Mouse (Mus musculus): Measurements from ENCODE around the gene Mthfd2l.

Mthfd2l gene

GRCm38 (mm10) chr5:90930971-90931851 lies at the start of gene Mthfd2l:
TSS of gene Mthfd2l (plus strand) at chr5:90931117.
- peak; percentile 80 for DNase-seq (ENCODE audit: low read depth)

- peak; percentile 4 for DNase-seq (ENCODE audit: low read depth)
These were observed 49.2 kb upstream of the Mthfd2l start for GRCm38 (mm10) chr5:90881682-90882081.

GRCm38 (mm10) chr5:90882146-90882545 lies 48.8 kb upstream of the Mthfd2l start:
- no peak for DNase-seq (ENCODE audit: low read depth)

GRCm38 (mm10) chr5:90884628-90885242 lies 46.2 kb upstream of the Mthfd2l start:
- DNase-seq (ENCODE audit: low read depth): no peak

- no peak for DNase-seq (ENCODE audit: low read depth)
These were observed 42.3 kb upstream of the Mthfd2l start for GRCm38 (mm10) chr5:90888661-90889060.

GRCm38 (mm10) chr5:90890519-90891463 lies 40.1 kb upstream of the Mthfd2l start, which contains the start of gene Cxcl1:
TSS of gene Cxcl1 (plus strand) at chr5:90891241.
- DNase-seq (ENCODE audit: low read depth): no peak

GRCm38 (mm10) chr5:90891464-90891813 lies 39.5 kb upstream of the Mthfd2l start:
- DNase-seq (ENCODE audit: low read depth): no peak

GRCm38 (mm10) chr5:90894231-90894630 lies 36.7 kb upstream of the Mthfd2l start:
- DNase-seq (ENCODE audit: low read depth): no peak

- no peak for DNase-seq (ENCODE audit: low read depth)
These were observed 33.5 kb upstream of the Mthfd2l start for GRCm38 (mm10) chr5:90897429-90897828.

- DNase-seq (ENCODE audit: low read depth): no peak
These were observed 31.6 kb upstream of the Mthfd2l start for GRCm38 (mm10) chr5:90899308-90899707.

GRCm38 (mm10) chr5:90900147-90900546 lies 30.8 kb upstream of the Mthfd2l start:
- DNase-seq (ENCODE audit: low read depth): no peak

GRCm38 (mm10) chr5:90900688-90901087 lies 30.2 kb upstream of the Mthfd2l start:
- no peak for DNase-seq (ENCODE audit: low read depth)

- DNase-seq (ENCODE audit: low read depth): no peak
These were observed 28.3 kb upstream of the Mthfd2l start for GRCm38 (mm10) chr5:90902380-90903260.

- DNase-seq (ENCODE audit: low read depth): no peak
These were observed 27.4 kb upstream of the Mthfd2l start, which contains the start of gene Cxcl2 for GRCm38 (mm10) chr5:90903339-90904020. TSS of gene Cxcl2 (plus strand) at chr5:90903871.

GRCm38 (mm10) chr5:90908983-90909382 lies 21.9 kb upstream of the Mthfd2l start:
- DNase-seq (ENCODE audit: low read depth): peak; percentile 72

- DNase-seq (ENCODE audit: low read depth): no peak
These were observed 11.4 kb upstream of the Mthfd2l start for GRCm38 (mm10) chr5:90919495-90919894.

GRCm38 (mm10) chr5:90922958-90923357 lies 8.0 kb upstream of the Mthfd2l start:
- DNase-seq (ENCODE audit: low read depth): no peak

GRCm38 (mm10) chr5:90930546-90930945 lies 371 bp upstream of the Mthfd2l start:
- DNase-seq (ENCODE audit: low read depth): no peak

- DNase-seq (ENCODE audit: low read depth): no peak
These were observed 994 bp downstream of the Mthfd2l start for GRCm38 (mm10) chr5:90931911-90932310.

- DNase-seq (ENCODE audit: low read depth): no peak
These were observed 5.8 kb downstream of the Mthfd2l start for GRCm38 (mm10) chr5:90936706-90937105.

GRCm38 (mm10) chr5:90945453-90945852 lies 14.5 kb downstream of the Mthfd2l start:
- no peak for DNase-seq (ENCODE audit: low read depth)

Data from naive thymus-derived CD4-positive, alpha-beta T cell, adult 2 months (primary cell).